Mouse (Mus musculus) heart, embryonic 11.5 days (tissue): ENCODE data around the gene Pank1. TPM values are rescaled to one million over a fixed set of nuclear protein-coding genes. Genes with fewer than 3 reads are reported as not detected.
A peak's percentile ranks its signal among the peaks of the same experiment; 100 is the strongest.

Experiments used
- ATAC-seq: fragments of 200-750 bp; cut with Nextera tagmentation; replicated peaks from 2 replicates; pipeline ENCODE4 v1.8.0; 2017; ENCODE audit warnings: moderate library complexity; ENCODE audit not compliant: insufficient number of reproducible peaks, low FRiP score, low TSS enrichment
- H3K27ac ChIP-seq: fragments of 300-500 bp; sonication (generic); 2 replicates; pipeline ENCODE4 v1.5.1; 2014; ENCODE audit warnings: mild to moderate bottlenecking, low read depth, low read length
- H3K27me3 ChIP-seq: fragments of 300-500 bp; sonication (generic); 2 replicates; pipeline ENCODE4 v1.6.1; 2014; ENCODE audit warnings: mild to moderate bottlenecking, low read length, mixed read lengths; ENCODE audit not compliant: control insufficient read depth, insufficient read depth
- H3K36me3 ChIP-seq: fragments of 300-500 bp; sonication (generic); 2 replicates; pipeline ENCODE4 v1.6.1; 2014; ENCODE audit warnings: mild to moderate bottlenecking, low read length, moderate library complexity, mixed read lengths; ENCODE audit not compliant: control insufficient read depth, insufficient read depth
- H3K4me1 ChIP-seq: fragments of 300-500 bp; sonication (generic); 2 replicates; pipeline ENCODE4 v1.6.1; 2014; ENCODE audit warnings: low read length; ENCODE audit not compliant: control insufficient read depth, insufficient read depth
- H3K4me2 ChIP-seq: fragments of 300-500 bp; sonication (generic); 2 replicates; pipeline ENCODE4 v1.6.1; 2014; ENCODE audit warnings: mild to moderate bottlenecking, moderate library complexity
- H3K4me3 ChIP-seq: fragments of 300-500 bp; sonication (generic); 2 replicates; pipeline ENCODE4 v1.5.1; 2014; ENCODE audit warnings: low read depth, low read length
- H3K9ac ChIP-seq: fragments of 300-500 bp; sonication (generic); 2 replicates; pipeline ENCODE4 v1.6.1; 2014; ENCODE audit warnings: mild to moderate bottlenecking, low read depth, low read length, moderate library complexity
- H3K9me3 ChIP-seq: fragments of 300-500 bp; sonication (generic); replicated peaks from 2 replicates; pipeline ENCODE4 v1.6.1; 2016; ENCODE audit warnings: low read length; ENCODE audit not compliant: control insufficient read depth
- WGBS: fragments of 180-500 bp; shearing (Covaris S2); extraction: QIAGEN DNeasy Blood & Tissue Kit; methylation state at CpG from one replicate; pipeline ENCODE4 v1.1.7; 2014; ENCODE audit not compliant: insufficient replicate concordance; 5-methylcytosine and 5-hydroxymethylcytosine counted together
- microRNA counts: library from miRNA; unstranded; fragments of <30 nt; microRNA quantifications from one replicate; lab custom pipeline; 2015
- microRNA-seq: library from miRNA; unstranded; fragments of <30 nt; microRNA quantifications from one replicate; pipeline ENCODE4, GENCODE M21; 2016; ENCODE audit warnings: borderline number of aligned reads
- polyA plus RNA-seq: library from polyadenylated mRNA; unstranded; fragments of >200 nt; fragmentation: Nextera tagmentation; extraction: Ambion mirVana; gene quantifications from 2 replicates; pipeline ENCODE4 v1.2.1, GENCODE M21; 2014

Gene Pank1
- polyA plus RNA-seq, 1 experiment from 2014 or later = 12.5 TPM

DNA sequence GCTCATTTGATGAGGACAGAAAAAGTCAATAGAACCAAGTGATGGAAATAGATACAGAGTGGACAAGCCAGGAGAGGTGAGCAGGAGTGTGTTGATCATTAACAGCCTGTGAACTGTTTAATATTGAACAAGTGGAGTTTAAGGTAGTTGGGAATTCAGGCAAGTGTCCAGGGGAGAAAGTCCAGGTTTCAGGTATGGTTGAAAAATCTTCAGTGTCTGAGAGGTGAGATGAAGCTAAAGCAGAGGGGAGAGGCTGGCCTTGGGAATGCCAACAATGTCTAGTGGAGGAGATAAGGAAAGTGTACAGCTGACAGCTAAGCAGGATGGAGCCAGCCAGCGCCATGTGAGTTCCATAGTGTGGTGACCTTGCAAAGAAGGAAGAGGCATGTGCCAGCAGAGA, 120.5 kb downstream of the Pank1 start:
- no peaks in the 10 kb centered on the region for H3K9me3 ChIP-seq
- H3K4me2 ChIP-seq = no peak overlapping the region
- H3K27me3 ChIP-seq = no peaks in the 10 kb centered on the region
- 19% methylated on average over 1 of the region's 1 CpGs for WGBS
- H3K4me3 ChIP-seq = no peak overlapping the region
- no peak overlapping the region for H3K9ac ChIP-seq
- ATAC-seq = peak; percentile 71
- H3K4me1 ChIP-seq = 0 out of 2 replicates have a peak, but pooled peaks cover 5% of the 10 kb centered on the region
- no peaks in the 10 kb centered on the region for H3K36me3 ChIP-seq
- peak overlapping the region; percentile 48; the same call in 1 of the 2 replicates for H3K27ac ChIP-seq

MicroRNA genes within 50 kb of the gene (microRNA counts, 519-probe panel; counts per million panel counts)
- microRNA mmu-miR-107 (lab: Ali Mortazavi, UCI) = 5,939 counts per million, percentile 73 among the panel's probes with 10 or more counts

Small RNA genes lying within 50 kb of the gene (microRNA-seq; reads per million reads assigned to microRNA genes)
- gene Mir107 = 2,746 reads per million, percentile 89 among the genes with 10 or more reads in this experiment

Other genes with a start within 250 kb of the Pank1 start
- 0.73 and 1.0 TPM in 2 replicates for gene Ifit1bl2, start 238.7 kb downstream of the Pank1 start, polyA plus RNA-seq
- 0.11 and 0.44 TPM in 2 replicates for gene Ifit1, start 238.6 kb downstream of the Pank1 start, polyA plus RNA-seq
- gene Slc16a12, start 132.2 kb downstream of the Pank1 start, polyA plus RNA-seq = 37.2 and 41.1 TPM in 2 replicates
- gene Kif20b, start 42.9 kb upstream of the Pank1 start, polyA plus RNA-seq = 41.7 and 47.3 TPM in 2 replicates